Mouse (Mus musculus): ENCODE results near the gene Ppig.
A peak's percentile ranks its signal among the peaks of the same experiment; 100 is the strongest.

- TF ChIP-seq CHD2 (IDR thresholded peaks at IDR 0.05; ENCODE audit: low read depth, low read length) (no peak), ZNF384 (IDR thresholded peaks at IDR 0.05; ENCODE audit: low read depth, low read length) (no peak), ZC3H11A (IDR thresholded peaks at IDR 0.05; ENCODE audit: borderline replicate concordance, low read depth, low read length) (no peak), MAFK (IDR thresholded peaks at IDR 0.05; ENCODE audit: insufficient read depth, low read depth, low read length) (peak; percentile 84), HCFC1 (IDR thresholded peaks at IDR 0.05; ENCODE audit: borderline replicate concordance, insufficient read depth, low read length) (peak; percentile 82)
Measured at GRCm38 (mm10) chr2:69722650-69723518, 539 bp downstream of the Ppig start.
